Mouse (Mus musculus) c-Kit-positive CD71-negative TER-119-negative erythroid progenitor cells, embryonic 14.5 days (primary cell): ENCODE measurements around the gene Ppp2r5e.
"Not testable (repeated sequence)": the region's sequence is repeated elsewhere in the genome, so short reads cannot be mapped to it uniquely, and the experiment has no call there.

Experiments used
- DNase-seq: peaks from one replicate; pipeline ENCODE4 v3.0.0-alpha.2; 2013; ENCODE audit warnings: low read depth

Ppp2r5e gene

DNA sequence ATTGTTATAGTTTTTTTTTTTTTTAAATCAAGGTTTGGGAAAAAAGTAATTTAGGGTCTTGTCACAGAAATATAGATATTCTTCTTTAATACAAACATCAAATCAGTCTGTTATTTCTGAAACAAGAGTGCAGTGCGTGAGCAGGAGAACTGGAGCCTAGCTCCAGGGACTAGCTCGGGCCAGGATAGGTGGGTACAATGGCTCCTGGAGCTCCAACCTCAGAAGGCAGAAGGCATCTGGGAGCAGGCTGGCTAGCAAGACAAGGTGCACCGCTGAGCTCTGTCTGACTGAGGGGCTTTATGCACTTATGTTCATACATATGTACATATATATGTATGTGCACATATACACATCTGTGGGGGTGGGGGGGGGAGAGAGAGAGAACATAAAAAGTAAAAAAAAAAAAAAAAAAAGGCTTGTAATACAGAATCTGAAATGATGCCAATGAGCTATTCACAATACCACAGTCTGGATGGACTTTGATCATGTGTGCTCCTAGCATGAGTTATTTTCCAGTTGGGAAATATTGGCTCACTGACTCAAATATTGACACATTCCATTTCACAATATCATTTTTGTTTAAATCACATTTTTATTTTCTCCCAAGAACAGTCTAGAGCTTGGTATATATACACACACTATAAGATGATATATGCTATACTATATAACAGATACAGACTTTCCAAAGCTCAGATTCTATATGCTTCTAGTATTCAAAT lies 109.3 kb downstream of the Ppp2r5e start:
- no peak for DNase-seq

- no peak for DNase-seq
These were observed 113.3 kb downstream of the Ppp2r5e start for GRCm38 (mm10) chr12:75482781-75483180.

DNA sequence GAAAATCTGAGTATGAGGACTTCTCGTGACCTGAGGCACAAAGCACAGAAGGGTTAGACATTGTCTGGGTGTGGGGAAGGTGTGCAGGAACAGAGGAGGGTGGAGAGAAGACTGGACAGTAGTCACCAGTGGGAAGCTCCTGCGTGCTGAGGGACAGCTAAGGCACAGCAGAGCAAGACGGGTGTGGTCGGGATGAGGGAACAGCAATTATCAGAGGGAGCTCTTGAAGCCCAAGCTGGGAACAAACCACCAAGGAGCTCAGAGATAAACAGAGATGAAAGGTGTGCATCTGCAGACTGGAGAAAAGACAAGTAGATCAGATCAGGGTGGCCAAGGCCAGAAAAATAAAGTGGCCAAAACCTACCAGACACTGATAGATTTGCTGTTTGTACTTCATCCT lies 114.0 kb downstream of the Ppp2r5e start:
- DNase-seq, result no peak

DNA sequence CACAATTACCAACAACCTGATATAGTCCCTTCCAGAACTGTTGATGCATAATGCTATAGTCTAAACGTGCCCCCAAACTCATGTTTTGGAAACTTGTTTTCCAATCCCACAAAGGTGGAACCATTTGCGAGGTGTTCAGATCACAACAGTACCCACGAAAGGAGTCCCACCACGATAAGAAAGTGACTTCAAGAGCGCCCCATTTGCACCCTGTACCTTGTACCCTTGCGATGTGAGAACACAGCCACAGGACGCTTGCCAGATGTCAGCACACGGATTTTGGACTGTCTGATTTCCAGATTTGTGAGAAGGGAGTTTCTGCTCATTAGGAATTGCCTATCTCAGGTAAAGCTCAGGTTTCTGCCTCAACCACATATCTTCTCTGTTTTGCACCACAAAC lies 116.0 kb downstream of the Ppp2r5e start:
- DNase-seq, result no peak

DNA sequence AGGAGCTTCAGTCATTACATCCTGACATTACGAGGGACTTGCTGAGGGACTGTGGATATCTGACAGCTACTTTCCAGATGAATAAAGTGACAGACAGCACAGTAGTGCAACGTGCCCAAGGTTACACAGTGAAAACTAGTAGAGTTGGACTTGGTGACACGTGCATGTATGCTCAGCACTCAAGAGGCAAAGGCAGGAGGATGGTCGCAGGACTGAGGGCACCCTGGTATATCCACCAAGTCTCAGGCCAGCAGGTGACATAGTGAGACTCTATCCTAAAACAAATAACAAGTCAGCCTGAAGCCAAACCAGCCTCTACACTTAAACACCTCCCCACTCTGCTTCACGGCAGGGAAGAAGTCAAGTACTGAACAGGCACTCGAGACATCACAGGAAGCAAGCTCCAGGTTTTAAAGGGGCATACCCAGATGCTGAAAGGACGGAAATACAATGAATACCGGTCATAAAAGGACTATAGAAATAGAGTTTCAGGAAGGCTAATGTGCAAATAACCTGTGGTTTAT lies 116.6 kb downstream of the Ppp2r5e start:
- no peak for DNase-seq

DNA sequence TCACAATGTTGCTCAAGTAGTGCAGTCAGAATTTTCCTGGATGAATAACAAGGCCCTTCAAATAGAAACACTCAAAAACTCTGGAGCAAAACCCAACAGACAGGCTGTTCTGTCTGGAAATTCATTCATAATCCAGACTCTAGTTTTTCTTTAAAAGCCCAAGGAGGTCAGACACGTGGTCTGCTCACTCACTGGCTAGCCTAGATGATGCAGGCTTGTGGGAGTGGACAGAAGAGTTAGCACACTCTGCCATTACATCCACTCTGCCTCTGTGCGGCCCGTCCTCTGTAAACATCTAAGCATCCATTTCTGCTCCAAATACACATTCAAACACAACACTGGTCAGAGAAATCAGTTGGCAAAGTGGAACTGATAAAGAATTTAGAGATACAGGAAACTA lies 117.4 kb downstream of the Ppp2r5e start:
- DNase-seq, result no peak

DNA sequence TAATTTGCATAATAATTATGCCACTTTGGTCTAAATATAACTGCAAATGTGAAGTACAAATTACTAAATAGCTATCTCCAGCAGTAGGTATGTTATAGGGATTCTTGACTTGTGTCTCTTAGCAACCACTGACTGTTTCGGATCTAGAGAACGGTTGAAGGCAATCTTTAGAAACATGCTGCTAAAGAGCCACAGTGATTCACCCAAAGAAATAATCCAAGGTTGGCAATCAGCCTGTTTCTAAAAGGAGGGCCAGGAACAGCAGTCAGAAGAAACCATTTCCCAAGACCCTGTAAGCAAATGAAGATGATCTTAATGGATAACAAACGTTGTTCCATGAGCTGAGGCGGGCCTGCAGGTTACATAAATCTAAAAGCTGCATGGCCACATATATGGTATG lies 117.9 kb downstream of the Ppp2r5e start:
- no peak for DNase-seq

- no peak for DNase-seq
These were observed 123.0 kb downstream of the Ppp2r5e start for GRCm38 (mm10) chr12:75473021-75473420.

DNA sequence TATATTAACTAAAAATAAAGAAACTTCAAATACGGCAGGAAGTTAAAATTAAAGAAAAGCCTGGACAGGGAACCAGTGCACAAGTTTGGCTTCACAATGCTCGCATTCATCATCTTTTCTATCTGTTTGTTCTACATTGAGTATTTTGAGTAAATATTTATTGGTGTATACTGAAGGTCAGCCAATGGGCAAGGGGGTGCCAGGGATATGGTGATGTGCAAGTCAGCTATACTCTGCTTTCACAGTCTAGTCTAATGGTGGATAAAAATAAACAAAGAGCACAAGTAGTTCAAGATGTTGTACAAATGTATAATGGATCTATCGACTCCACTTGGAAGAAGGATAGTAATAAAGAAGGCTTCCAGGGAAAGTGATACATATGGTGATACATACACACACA lies 123.9 kb downstream of the Ppp2r5e start:
- DNase-seq, result no peak

DNA sequence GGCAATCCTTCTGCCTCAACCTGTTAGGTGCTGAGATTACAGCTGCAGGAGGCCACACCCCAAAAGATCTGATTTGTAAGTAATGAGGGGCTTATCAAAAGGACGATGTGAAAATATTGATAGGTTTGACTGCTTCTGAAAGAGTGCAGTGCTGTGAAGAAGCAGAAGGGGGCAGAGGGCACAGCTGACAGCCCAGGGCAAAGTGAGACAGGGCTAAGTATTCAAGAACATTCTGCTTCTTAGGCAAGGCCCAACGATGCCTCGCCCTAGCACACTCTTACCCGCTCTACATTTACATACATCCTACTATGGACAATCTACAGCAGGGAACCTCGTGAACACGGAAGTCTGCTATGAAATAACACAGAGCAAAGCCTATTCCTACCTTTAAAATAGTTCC lies 128.2 kb downstream of the Ppp2r5e start:
- no peak for DNase-seq

DNA sequence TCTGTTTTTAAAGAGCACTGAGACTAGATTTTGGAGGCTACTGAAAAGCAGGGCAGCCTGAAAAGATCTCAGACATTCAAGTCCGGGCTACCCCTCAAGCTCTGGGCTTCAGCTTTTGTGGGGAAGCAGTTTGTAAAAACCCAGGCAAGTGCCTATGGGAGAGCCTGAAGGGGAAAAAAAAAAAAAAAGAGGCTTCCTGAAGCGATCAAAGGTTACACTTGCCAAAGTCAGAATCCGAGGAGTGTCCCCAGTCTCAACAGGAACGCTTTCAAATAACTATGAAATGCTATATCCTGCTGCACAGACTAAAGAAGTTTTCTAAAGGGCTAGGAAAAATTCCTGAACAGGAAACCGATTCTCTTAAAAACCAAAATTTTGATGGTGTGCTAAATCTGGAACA lies 128.9 kb downstream of the Ppp2r5e start:
- no peak for DNase-seq

GRCm38 (mm10) chr12:75466206-75466605 lies 129.8 kb downstream of the Ppp2r5e start:
- DNase-seq, result no peak

DNA sequence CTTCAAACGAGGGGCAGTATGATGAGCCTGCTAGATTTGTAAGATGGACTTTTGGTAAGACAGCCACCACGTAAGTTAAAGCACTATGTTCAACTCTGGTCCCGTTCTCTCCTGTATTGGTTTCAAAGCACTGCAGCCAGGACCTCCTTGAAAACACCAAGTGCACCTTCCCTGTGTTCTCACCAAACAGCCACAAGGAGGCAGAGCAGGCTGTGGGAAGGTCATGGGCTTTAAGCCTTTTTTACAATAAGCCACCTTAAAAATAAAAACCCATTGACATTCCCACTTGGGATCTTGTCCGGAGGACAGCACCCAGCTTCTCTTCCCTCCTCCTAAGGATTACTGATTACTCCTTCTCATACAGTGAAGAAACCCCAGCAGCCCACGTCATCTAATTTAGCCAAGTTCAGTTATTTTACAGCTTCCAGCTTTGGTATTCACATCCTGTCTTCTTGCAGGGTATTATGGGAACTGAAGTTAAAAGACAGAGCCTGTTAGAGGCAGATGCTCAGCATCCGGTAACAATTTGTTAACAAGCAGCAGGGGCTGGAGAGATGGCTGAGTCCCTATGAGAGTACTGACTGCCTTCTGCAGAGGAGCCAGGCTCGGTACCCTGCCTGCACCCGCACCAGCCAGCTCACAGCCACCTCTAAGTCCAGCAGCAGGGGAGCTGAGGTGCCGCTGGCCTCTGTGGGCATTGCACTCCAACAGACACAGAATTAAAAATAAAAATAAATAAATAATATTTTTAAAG lies 131.9 kb downstream of the Ppp2r5e start:
- no peak for DNase-seq

GRCm38 (mm10) chr12:75460561-75460960 lies 135.5 kb downstream of the Ppp2r5e start:
- no peak for DNase-seq

DNA sequence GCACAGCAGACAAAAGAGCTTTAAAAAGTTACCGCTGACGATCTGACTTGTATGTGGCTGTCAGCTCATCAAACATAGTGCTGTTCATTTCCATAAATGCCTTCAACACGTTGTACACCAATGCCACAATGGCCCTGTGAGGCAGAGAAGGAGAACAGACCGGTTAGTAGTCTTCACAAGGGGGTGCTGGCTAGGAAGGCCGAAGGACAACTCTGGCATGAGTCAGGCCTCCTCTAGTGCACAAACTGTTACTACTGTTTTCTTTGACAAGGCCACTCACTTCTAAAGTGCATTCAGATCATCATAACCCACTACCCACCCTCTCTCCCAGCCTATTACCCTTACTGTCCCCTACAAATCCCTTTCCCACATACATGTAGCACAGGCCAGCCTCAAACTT lies 136.4 kb downstream of the Ppp2r5e start:
- DNase-seq, result no peak

DNA sequence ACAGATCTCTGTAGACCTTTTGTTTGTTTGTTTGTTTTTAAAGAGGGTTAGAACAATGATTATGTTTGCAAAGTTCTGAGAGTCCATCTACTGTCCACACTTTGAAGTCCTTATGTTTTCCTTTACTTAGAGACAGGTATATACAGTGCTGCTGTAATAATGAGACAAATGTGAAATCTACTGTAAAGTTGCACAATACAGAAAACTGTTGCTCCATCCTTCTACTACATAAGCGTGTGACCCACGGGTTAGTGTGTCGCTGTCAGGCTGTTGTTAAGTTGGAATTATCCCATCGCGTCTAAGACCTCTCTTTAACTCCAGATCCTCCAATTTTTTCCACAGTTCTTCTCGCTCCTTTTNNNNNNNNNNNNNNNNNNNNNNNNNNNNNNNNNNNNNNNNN lies 142.6 kb downstream of the Ppp2r5e start:
- DNase-seq, result no peak

DNA sequence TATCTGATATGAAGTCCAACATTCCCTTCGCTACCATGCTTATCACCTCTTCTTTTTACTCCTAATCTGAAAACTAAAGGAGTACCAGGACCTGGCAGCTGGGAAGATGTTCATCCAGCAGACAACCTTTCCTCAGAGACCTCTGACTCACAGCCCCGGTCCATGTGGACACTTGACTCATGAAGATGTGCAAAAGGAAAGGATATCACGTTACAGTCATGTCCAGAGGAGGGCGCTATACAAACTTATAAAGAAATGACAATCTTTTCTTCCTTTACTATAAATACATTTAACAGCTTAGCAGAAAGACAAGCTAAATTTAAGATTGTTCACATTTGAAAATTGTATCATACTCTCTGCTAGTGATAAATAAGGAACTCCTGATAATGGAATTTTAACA lies 143.0 kb downstream of the Ppp2r5e start:
- no peak for DNase-seq

GRCm38 (mm10) chr12:75450592-75450991 lies 145.5 kb downstream of the Ppp2r5e start:
- no peak for DNase-seq

GRCm38 (mm10) chr12:75450011-75450410 lies 146.0 kb downstream of the Ppp2r5e start:
- no peak for DNase-seq

GRCm38 (mm10) chr12:75449475-75449966 lies 146.5 kb downstream of the Ppp2r5e start:
- DNase-seq, result no peak

DNA sequence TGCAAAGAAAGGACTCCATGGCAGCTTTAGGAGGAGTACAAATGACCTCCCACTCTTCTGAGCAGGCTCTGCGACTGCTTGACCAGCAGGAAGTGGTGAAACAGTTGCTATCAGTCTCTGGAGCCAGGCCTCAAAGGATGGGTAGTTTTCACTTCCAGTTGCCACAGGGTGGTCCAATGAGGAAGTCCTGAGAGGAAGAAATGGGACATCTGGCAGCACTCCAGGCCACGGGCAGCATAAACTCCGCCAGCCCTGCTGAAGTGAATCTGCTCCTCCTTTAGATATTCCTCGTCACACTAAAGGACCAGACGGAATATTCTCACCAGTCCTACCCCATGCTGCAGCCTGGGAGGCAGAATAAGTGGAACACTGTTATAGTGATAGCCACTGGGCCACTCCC lies 147.1 kb downstream of the Ppp2r5e start:
- no peak for DNase-seq

- no peak for DNase-seq
These were observed 149.8 kb downstream of the Ppp2r5e start for GRCm38 (mm10) chr12:75446245-75446644.

DNA sequence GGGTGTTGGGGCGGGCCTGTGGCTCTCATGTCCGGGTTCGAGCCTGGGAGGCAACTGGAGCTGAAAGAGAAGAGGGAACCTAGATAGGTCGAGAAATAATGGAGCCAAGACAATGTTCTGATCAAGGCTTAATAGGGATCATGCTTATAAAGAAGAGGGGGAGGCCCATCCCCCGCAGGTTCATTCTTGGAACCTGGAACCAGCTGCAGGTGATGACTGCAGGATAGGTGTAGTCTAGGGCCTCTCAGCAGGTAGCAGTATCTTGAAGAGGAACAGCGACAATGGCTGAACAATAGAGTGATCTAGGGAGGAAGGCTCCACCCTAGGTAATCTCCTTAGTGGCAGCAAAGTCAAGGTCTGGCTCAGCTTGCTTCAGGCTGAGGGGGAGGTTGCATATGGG lies 163.6 kb downstream of the Ppp2r5e start:
- DNase-seq, result not testable (repeated sequence)
